Mouse (Mus musculus): Measurements from ENCODE around the gene Cd72. TPM values are rescaled to one million over a fixed set of nuclear protein-coding genes. Genes with fewer than 3 reads are reported as not detected.
A peak's percentile ranks its signal among the peaks of the same experiment; 100 is the strongest.

Gene Cd72
- polyA plus RNA-seq, 1 experiment from 2014 or later: 7.4 TPM

DNA sequence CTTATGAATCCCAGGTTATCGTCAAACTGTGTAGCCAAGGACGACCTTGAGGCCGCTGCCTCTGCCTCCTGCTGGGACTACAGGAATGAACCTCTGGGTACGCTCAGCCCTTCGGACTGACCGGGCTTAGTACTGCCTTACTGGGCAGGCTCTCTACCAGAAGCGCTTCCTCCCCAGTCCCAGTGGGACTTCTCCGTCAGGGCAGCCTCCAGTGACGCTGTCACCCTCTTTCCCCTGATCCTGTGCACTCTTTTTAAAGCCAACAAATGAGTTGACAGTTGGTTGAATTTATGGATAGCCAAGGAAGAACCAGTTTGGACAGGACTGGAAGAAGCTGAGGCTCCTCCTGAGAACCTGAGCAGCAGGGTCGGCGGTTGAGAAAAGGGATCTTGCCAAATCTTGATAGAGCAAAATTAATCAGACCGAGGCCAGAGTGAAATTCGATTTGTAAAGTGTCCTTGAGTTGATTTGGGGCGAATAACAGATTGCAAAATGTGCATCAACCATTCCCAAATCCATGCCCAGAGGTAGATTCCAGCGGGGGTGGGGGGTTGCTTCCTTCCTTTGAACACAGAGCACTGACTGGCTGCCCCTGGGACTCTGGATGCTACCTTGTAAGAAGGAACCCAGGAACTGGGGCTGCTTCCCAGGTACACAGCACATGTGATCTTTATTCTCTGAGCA, 35.3 kb downstream of the Cd72 start:
- no peak overlapping the region for H3K4me2 ChIP-seq (ENCODE audit: low read depth, low read length)
- H3K4me1 ChIP-seq (ENCODE audit: control insufficient read depth, insufficient read depth, low read length): no peaks in the 10 kb centered on the region
- no peak overlapping the region for H3K9ac ChIP-seq (replicated peaks; ENCODE audit: low read depth, low read length)
- 65% methylated on average over 15 of the region's 15 CpGs for WGBS
- no peak for ATAC-seq (ENCODE audit: low read depth)
- H3K9me3 ChIP-seq (ENCODE audit: control insufficient read depth, low read length): no peaks in the 10 kb centered on the region
- H3K36me3 ChIP-seq (ENCODE audit: control insufficient read depth, insufficient read depth, low read length): peaks cover 55% of the 10 kb centered on the region
- H3K27ac ChIP-seq (ENCODE audit: low read depth, low read length): no peak overlapping the region
- no peaks in the 10 kb centered on the region for H3K27me3 ChIP-seq (ENCODE audit: control insufficient read depth, insufficient read depth, low read length)
- H3K4me3 ChIP-seq (ENCODE audit: low read depth, low read length): no peak overlapping the region

DNA sequence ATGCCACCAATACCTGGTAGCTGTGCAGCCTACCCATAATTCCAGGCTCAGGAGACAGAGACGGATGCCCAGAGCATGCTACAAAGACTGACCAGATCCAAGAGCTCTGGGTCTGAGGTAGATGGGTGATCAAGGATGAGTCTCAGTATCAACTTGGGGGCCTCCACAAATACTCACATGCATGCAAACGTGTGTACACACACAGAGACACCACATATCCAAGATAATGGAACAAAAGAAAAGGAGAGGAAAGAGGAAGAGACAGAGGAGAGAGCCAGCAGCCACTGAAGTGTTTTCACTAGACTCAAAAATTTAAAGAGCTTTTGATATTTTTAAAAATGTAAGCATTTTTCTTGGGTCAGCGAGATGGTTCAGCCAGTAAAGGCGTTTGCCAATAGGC, 36.0 kb downstream of the Cd72 start:
- Histone ChIP-seq H3K4me3 (ENCODE audit: low read depth, low read length) (no peak overlapping the region), H3K27me3 (ENCODE audit: control insufficient read depth, insufficient read depth, low read length) (no peaks in the 10 kb centered on the region), H3K9me3 (ENCODE audit: control insufficient read depth, low read length) (no peaks in the 10 kb centered on the region), H3K9ac (replicated peaks; ENCODE audit: low read depth, low read length) (no peak overlapping the region), H3K27ac (ENCODE audit: low read depth, low read length) (no peak overlapping the region), H3K4me1 (ENCODE audit: control insufficient read depth, insufficient read depth, low read length) (no peaks in the 10 kb centered on the region), H3K4me2 (ENCODE audit: low read depth, low read length) (no peak overlapping the region), H3K36me3 (ENCODE audit: control insufficient read depth, insufficient read depth, low read length) (peaks cover 51% of the 10 kb centered on the region)
- no peak for ATAC-seq (ENCODE audit: low read depth)
- 79% methylated on average over 4 of the region's 4 CpGs for WGBS

DNA sequence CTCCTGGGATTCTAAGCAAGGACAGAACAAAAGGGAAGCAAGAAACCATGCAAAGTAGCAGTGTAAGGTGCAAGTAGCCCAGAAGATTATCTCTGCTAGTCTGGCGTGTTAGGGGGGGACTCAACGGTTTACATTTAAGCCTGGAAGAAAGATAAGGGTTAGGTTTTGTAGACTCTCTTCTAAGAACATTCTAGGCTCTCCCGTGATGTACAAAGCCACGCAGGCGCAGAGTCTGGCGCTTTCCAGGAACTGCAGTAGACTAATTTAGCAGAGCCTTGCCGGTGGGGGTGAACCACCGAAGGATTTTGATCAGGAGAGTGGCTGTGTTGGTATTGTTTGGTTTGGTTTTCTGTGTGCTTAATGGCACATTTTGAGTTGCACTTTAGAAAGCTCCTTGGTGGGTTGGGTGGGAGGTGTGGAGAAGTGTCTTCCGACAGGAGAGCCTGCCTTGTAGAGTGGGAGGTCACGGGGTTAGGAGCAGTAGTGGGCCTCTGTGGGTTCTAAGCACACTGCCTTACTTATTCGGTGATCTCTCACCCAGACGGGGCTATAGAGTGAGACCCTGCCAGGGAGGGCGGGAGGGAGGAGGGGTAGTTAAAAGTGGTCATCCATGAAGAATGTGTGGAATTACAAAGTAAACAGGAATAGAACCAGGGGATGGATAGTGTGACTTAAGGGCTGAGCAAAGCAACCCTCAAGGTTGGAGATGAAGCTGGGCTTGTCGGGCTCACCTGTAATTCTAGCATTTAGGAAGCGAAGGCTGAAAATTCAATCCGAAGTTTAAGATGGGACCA, 37.0 kb downstream of the Cd72 start:
- WGBS: 79% methylated on average over 16 of the region's 16 CpGs
- no peak overlapping the region for H3K9ac ChIP-seq (replicated peaks; ENCODE audit: low read depth, low read length)
- no peak for ATAC-seq (ENCODE audit: low read depth)

DNA sequence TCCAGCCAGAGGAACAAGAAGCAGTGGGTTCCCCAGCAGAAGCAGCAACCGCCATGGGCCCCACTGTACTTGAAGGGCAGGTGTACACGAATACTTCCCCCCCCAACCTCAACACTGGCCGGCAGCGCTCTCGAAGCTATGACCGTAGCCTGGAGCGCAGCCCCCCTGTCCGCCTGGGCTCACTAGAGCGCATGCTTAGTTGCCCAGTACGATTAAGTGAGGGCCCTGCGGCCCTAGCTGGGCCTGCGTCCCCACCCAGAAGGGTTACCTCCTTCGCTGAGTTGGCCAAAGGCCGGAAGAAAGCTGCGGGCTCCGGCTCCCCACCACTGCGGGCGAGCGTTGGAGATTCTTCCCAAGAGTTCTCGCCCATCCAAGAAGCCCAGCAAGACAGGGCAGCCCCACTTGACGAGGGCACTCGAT, 38.3 kb downstream of the Cd72 start:
- no peaks in the 10 kb centered on the region for H3K9me3 ChIP-seq (ENCODE audit: control insufficient read depth, low read length)
- no peak overlapping the region for H3K27ac ChIP-seq (ENCODE audit: low read depth, low read length)
- H3K36me3 ChIP-seq (ENCODE audit: control insufficient read depth, insufficient read depth, low read length): peaks cover 32% of the 10 kb centered on the region
- H3K4me1 ChIP-seq (ENCODE audit: control insufficient read depth, insufficient read depth, low read length): no peaks in the 10 kb centered on the region
- 96% methylated on average over 22 of the region's 22 CpGs for WGBS
- H3K4me2 ChIP-seq (ENCODE audit: low read depth, low read length): no peak overlapping the region
- no peak overlapping the region for H3K9ac ChIP-seq (replicated peaks; ENCODE audit: low read depth, low read length)
- ATAC-seq (ENCODE audit: low read depth): no peak
- H3K4me3 ChIP-seq (ENCODE audit: low read depth, low read length): no peak overlapping the region
- no peaks in the 10 kb centered on the region for H3K27me3 ChIP-seq (ENCODE audit: control insufficient read depth, insufficient read depth, low read length)

More for the DNA sequence above, 37.0 kb downstream of the Cd72 start:
- no peak overlapping the region for H3K4me2 ChIP-seq (ENCODE audit: low read depth, low read length)
- H3K4me1 ChIP-seq (ENCODE audit: control insufficient read depth, insufficient read depth, low read length): no peaks in the 10 kb centered on the region
- H3K36me3 ChIP-seq (ENCODE audit: control insufficient read depth, insufficient read depth, low read length): peaks cover 41% of the 10 kb centered on the region
- no peaks in the 10 kb centered on the region for H3K27me3 ChIP-seq (ENCODE audit: control insufficient read depth, insufficient read depth, low read length)
- H3K9me3 ChIP-seq (ENCODE audit: control insufficient read depth, low read length): no peaks in the 10 kb centered on the region
- H3K27ac ChIP-seq (ENCODE audit: low read depth, low read length): no peak overlapping the region
- H3K4me3 ChIP-seq (ENCODE audit: low read depth, low read length): no peak overlapping the region

DNA sequence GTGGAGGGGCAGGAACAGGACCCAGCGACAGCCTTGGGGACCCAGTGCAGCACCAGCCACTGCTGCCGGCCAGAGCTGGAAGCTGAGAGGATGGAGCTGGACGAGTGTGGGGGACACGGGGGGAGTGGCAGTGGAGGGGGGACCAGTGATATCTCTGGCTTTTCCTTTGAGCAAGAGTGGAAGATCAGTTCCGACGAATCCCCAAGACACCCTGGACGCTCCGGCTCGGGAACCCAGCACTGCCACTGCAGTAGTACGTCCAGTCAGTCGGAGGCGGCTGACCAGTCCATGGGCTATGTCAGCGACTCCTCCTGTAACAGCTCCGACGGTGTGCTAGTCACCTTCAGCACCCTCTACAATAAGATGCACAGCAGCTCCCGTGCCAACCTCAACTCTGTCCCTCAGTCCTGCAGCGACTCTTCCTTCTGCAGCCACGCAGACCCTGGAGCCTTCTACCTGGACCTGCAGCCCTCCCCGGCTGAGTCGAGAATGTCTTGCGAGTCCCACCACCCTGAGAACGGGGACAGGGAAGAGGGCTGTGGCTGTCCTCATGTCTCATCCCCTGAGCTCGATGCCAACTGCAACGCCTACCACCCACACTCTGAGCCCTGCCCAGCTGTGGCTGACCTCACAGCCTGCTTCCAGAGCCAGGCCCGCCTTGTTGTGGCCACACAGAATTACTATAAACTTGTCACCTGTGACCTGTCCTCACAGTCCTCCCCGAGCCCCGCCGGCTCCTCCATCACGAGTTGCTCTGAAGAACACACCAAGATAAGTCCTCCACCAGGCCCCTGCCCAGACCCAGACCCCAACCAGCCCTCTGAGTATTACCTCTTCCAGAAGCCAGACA, 39.0 kb downstream of the Cd72 start:
- H3K4me3 ChIP-seq (ENCODE audit: low read depth, low read length): no peak overlapping the region
- H3K4me2 ChIP-seq (ENCODE audit: low read depth, low read length): no peak overlapping the region
- H3K36me3 ChIP-seq (ENCODE audit: control insufficient read depth, insufficient read depth, low read length): peaks cover 32% of the 10 kb centered on the region
- ATAC-seq (ENCODE audit: low read depth): no peak
- H3K27me3 ChIP-seq (ENCODE audit: control insufficient read depth, insufficient read depth, low read length): no peaks in the 10 kb centered on the region
- H3K9me3 ChIP-seq (ENCODE audit: control insufficient read depth, low read length): no peaks in the 10 kb centered on the region
- H3K4me1 ChIP-seq (ENCODE audit: control insufficient read depth, insufficient read depth, low read length): no peaks in the 10 kb centered on the region
- no peak overlapping the region for H3K27ac ChIP-seq (ENCODE audit: low read depth, low read length)
- no peak overlapping the region for H3K9ac ChIP-seq (replicated peaks; ENCODE audit: low read depth, low read length)
- WGBS: 93% methylated on average over 29 of the region's 29 CpGs

DNA sequence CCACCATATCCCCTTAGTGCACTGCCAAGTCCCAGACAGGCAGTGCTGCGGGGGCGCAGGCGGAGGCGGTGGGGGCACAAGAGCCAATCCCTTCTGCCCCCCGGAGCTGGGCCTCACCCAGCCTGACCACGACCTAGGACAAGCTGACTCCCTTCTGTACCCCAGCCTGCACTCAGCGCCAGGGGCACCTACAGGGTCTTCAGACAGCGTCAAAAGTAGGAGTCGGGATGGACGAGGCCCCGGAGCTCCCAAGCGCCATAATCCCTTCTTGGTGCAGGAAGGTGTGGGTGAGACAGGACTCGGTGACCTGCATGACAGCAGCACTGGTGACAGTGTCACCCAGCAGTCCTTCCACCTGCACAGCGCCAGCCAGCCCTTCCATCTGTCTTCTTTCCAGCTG, 39.7 kb downstream of the Cd72 start:
- H3K4me1 ChIP-seq (ENCODE audit: control insufficient read depth, insufficient read depth, low read length): no peaks in the 10 kb centered on the region
- no peak overlapping the region for H3K27ac ChIP-seq (ENCODE audit: low read depth, low read length)
- H3K27me3 ChIP-seq (ENCODE audit: control insufficient read depth, insufficient read depth, low read length): no peaks in the 10 kb centered on the region
- peaks cover 32% of the 10 kb centered on the region for H3K36me3 ChIP-seq (ENCODE audit: control insufficient read depth, insufficient read depth, low read length)
- no peak for ATAC-seq (ENCODE audit: low read depth)
- WGBS: 89% methylated on average over 14 of the region's 14 CpGs
- H3K9ac ChIP-seq (replicated peaks; ENCODE audit: low read depth, low read length): no peak overlapping the region
- no peaks in the 10 kb centered on the region for H3K9me3 ChIP-seq (ENCODE audit: control insufficient read depth, low read length)
- H3K4me3 ChIP-seq (ENCODE audit: low read depth, low read length): no peak overlapping the region
- no peak overlapping the region for H3K4me2 ChIP-seq (ENCODE audit: low read depth, low read length)

DNA sequence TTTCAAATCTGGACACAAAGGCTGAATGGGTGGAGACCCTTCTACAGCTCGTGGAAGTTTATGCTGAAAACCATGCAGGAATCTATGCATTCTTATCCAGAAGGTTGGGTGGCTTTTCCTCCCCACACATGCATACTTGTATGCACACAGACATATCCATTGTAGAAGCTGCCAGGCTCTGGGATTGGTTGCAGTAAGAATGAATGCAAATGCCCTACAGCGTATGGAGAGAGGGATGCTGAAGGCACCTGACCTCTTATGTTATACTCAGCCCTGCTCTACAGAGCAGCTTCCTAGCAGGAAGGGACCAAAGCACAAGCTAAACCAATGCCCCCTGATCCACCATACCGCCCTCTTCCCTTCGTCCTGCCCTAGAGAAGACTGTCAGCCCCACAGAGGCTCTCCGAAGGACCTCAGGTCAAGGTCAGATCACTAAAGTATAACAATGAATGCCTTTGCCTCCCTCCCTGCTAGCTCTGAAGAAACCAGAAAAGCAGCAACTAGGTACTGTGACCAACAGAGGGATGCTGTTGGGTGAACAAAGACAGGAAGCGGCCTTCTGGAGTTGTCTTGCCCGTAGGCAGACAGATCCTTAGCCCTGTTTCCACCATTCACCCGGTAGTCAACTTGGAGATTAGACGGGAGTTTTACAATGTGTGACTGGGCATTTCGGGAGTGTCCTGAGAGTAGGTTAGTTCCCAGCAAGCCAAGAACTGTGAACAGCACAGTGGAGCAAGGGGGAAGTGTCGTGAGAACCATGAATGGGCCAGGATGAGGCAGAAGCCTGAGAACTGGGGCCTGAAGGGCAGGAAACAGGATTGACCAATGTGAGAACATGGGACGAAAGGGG, 47.1 kb downstream of the Cd72 start:
- Histone ChIP-seq H3K36me3 (ENCODE audit: control insufficient read depth, insufficient read depth, low read length) (no peaks in the 10 kb centered on the region), H3K4me2 (ENCODE audit: low read depth, low read length) (peak overlapping the region; percentile 71), H3K9ac (replicated peaks; ENCODE audit: low read depth, low read length) (peak overlapping the region; percentile 92), H3K9me3 (ENCODE audit: control insufficient read depth, low read length) (no peaks in the 10 kb centered on the region), H3K4me1 (ENCODE audit: control insufficient read depth, insufficient read depth, low read length) (peaks cover 23% of the 10 kb centered on the region), H3K27me3 (ENCODE audit: control insufficient read depth, insufficient read depth, low read length) (no peaks in the 10 kb centered on the region), H3K27ac (ENCODE audit: low read depth, low read length) (peak overlapping the region; percentile 98), H3K4me3 (ENCODE audit: low read depth, low read length) (peak overlapping the region; percentile 62)
- WGBS: 55% methylated on average over 12 of the region's 12 CpGs
- ATAC-seq (ENCODE audit: low read depth): peak; percentile 79

DNA sequence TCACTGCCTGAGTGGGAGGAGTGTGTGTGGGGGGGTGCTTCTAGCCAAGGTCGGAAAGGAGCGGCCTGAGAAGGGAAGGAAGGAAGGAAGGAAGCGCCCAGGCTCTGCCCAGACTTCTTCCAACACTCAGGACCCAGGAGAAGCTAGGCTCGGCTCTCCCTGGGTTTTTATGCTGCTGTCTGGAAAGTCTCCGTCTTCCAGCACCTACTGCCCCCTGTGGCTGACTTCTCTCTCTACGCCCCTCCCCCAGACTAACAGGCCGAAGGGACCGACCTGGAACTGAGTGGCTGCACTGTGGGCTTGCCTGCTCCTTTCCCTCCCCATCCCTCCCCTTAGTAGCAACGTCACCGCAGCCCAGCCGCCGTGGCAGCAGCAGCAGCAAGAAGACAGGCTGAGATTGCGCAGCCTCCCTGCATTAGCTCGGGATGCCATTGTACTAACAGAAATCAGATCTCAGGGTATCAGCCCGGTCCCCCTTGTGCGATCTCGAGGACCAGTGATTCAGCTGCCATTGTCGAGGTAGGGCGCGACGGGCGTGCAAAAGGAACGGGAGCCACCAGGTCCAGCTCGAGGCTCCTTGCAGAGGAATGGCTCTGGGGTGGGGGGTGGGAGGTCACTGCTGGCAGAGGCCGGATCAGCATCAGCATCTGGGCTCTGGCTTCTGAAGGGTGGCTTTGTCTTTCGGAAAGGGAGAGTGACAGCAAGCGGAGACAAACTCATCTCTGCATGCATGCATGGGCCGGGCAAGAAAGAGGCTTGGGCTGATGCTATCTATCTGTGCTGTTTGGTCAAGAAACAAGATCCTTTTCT, 48.1 kb downstream of the Cd72 start:
- Histone ChIP-seq H3K27ac (ENCODE audit: low read depth, low read length) (peak overlapping the region; percentile 98), H3K4me3 (ENCODE audit: low read depth, low read length) (peak overlapping the region; percentile 62), H3K36me3 (ENCODE audit: control insufficient read depth, insufficient read depth, low read length) (no peaks in the 10 kb centered on the region), H3K9ac (replicated peaks; ENCODE audit: low read depth, low read length) (peak overlapping the region; percentile 92), H3K9me3 (ENCODE audit: control insufficient read depth, low read length) (no peaks in the 10 kb centered on the region), H3K27me3 (ENCODE audit: control insufficient read depth, insufficient read depth, low read length) (no peaks in the 10 kb centered on the region), H3K4me1 (ENCODE audit: control insufficient read depth, insufficient read depth, low read length) (peaks cover 23% of the 10 kb centered on the region), H3K4me2 (ENCODE audit: low read depth, low read length) (peak overlapping the region; percentile 71)
- ATAC-seq (ENCODE audit: low read depth): peak; percentile 95
- WGBS: 2% methylated on average over 27 of the region's 28 CpGs

All from neural tube, embryonic 14.5 days (tissue).